Mouse (Mus musculus) heart, postnatal 0 days (tissue): ENCODE data around the gene Strip1. TPM values are rescaled to one million over a fixed set of nuclear protein-coding genes. Genes with fewer than 3 reads are reported as not detected.
A peak's percentile ranks its signal among the peaks of the same experiment; 100 is the strongest.

Experiments
- ATAC-seq: fragments of 200-750 bp; cut with Nextera tagmentation; 2 replicates; pipeline ENCODE4 v1.8.0; 2017; ENCODE audit warnings: low read depth, moderate number of reproducible peaks, moderate library complexity; ENCODE audit not compliant: insufficient read depth
- DNase-seq: peaks from one replicate; pipeline ENCODE4 v3.0.0-alpha.2; 2016; ENCODE audit warnings: low spot score
- H3K27ac ChIP-seq: fragments of 300-500 bp; sonication (generic); 2 replicates; pipeline ENCODE4 v1.5.1; 2014; ENCODE audit warnings: low read depth, mild to moderate bottlenecking
- H3K27me3 ChIP-seq: fragments of 300-500 bp; sonication (generic); 2 replicates; pipeline ENCODE4 v1.6.1; 2014; ENCODE audit warnings: low read length, mixed read lengths; ENCODE audit not compliant: control insufficient read depth, insufficient read depth
- H3K36me3 ChIP-seq: fragments of 300-500 bp; sonication (generic); replicated peaks from 2 replicates; pipeline ENCODE4 v1.6.1; 2014; ENCODE audit warnings: low read length, mixed read lengths; ENCODE audit not compliant: control insufficient read depth, insufficient read depth
- H3K4me1 ChIP-seq: fragments of 300-500 bp; sonication (generic); 2 replicates; pipeline ENCODE4 v1.6.1; 2014; ENCODE audit warnings: antibody characterized with exemption; ENCODE audit not compliant: control insufficient read depth, insufficient read depth
- H3K4me2 ChIP-seq: fragments of 300-500 bp; sonication (generic); 2 replicates; pipeline ENCODE4 v1.6.1; 2014; ENCODE audit warnings: low read depth, mild to moderate bottlenecking, low read length, moderate library complexity
- H3K4me3 ChIP-seq: fragments of 300-500 bp; sonication (generic); 2 replicates; pipeline ENCODE4 v1.5.1; 2014; ENCODE audit warnings: low read depth, low read length
- H3K9ac ChIP-seq: fragments of 300-500 bp; sonication (generic); replicated peaks from 2 replicates; pipeline ENCODE4 v1.6.1; 2014; ENCODE audit warnings: low read depth, low read length, mixed read lengths
- H3K9me3 ChIP-seq: fragments of 300-500 bp; sonication (generic); replicated peaks from 2 replicates; pipeline ENCODE4 v1.6.1; 2016; ENCODE audit warnings: low read length; ENCODE audit not compliant: control insufficient read depth
- CTCF ChIP-seq: IDR thresholded peaks from 2 replicates; pipeline ENCODE4 v1.5.1; 2016; ENCODE audit warnings: antibody characterized with exemption, control low read depth, low read depth
- EP300 ChIP-seq: IDR thresholded peaks from 2 replicates; pipeline ENCODE4 v1.6.1; 2016; ENCODE audit warnings: antibody characterized with exemption, low read depth
- WGBS: fragments of 180-500 bp; shearing (Covaris S2); extraction: QIAGEN DNeasy Blood & Tissue Kit; methylation state at CpG from one replicate; pipeline ENCODE4 v1.1.7; 2014; 5-methylcytosine and 5-hydroxymethylcytosine counted together
- polyA plus RNA-seq: library from polyadenylated mRNA; unstranded; fragments of >200 nt; fragmentation: Nextera tagmentation; extraction: Ambion mirVana; gene quantifications from 2 replicates; pipeline ENCODE4 v1.2.1, GENCODE M21; 2015
- total RNA-seq: library from RNA; depleted of rRNA; stranded (reverse); fragments of >200 nt; gene quantifications from 2 replicates; pipeline ENCODE4 v1.2.3, GENCODE M21; 2014; ENCODE audit warnings: low replicate concordance

The Strip1 gene
- total and polyA plus RNA-seq, 2 experiments from 2014 or later: 24.0 to 49.2 TPM

DNA sequence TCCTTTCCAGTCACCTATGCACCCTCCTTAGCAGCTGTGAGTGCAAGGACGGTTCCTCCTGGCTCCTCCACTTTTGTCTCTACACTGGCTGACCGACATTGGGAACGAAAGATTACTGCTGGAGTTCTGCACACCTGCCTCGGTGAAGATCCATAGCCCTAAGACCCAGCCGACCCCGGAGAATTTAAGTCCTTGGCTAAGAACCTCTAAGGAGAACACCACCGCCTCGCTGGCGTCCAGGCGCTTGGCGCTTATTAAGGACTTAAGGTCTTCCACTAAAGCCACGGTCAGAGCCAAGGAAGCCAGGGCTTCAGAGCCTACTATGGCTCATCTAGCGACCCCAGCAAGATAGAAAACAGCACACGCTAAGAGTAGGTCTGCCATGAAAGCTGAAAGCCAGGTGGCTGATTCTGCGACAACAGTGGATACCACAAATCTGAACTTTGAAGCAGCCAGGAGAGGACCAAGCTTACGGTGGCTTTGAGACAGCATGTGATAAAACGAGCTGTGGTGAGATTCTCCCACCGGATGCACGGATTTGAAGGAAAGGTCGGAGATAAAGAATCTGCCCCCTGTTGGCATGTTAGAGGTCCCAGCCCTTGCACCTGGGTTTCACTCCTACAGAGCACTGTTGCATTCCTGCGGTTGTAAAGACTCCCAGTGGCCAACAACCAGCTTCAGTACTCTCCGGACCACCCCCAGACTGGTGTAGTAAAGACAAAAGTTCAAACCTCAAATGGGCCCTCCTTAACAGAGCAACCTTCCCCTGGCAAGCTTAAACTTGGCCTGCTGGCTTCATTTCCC lies 33.7 kb downstream of the Strip1 start:
- H3K27me3 ChIP-seq: peaks cover 91% of the 10 kb centered on the region
- no peaks in the 10 kb centered on the region for H3K9me3 ChIP-seq
- H3K4me3 ChIP-seq: no peak overlapping the region
- TF ChIP-seq EP300 (no peak), CTCF (no peak)
- 18% methylated on average over 22 of the region's 22 CpGs for WGBS
- no peak overlapping the region for H3K27ac ChIP-seq
- DNase-seq (no peak), ATAC-seq (no peak)
- H3K4me1 ChIP-seq: no peaks in the 10 kb centered on the region
- no peak overlapping the region for H3K4me2 ChIP-seq
- H3K36me3 ChIP-seq: no peaks in the 10 kb centered on the region
- H3K9ac ChIP-seq: no peak overlapping the region

GRCm38 (mm10) chr3:107597134-107597533 lies 34.4 kb downstream of the Strip1 start:
- ATAC-seq: no peak
- TF ChIP-seq EP300 (no peak), CTCF (no peak)
- no peak overlapping the region for H3K4me2 ChIP-seq
- H3K9ac ChIP-seq: no peak overlapping the region
- no peak overlapping the region for H3K27ac ChIP-seq
- 4% methylated on average over 16 of the region's 24 CpGs for WGBS
- no peaks in the 10 kb centered on the region for H3K4me1 ChIP-seq
- peaks cover 98% of the 10 kb centered on the region for H3K27me3 ChIP-seq
- H3K36me3 ChIP-seq: no peaks in the 10 kb centered on the region
- no peak for DNase-seq
- no peaks in the 10 kb centered on the region for H3K9me3 ChIP-seq
- H3K4me3 ChIP-seq: 0 out of 2 replicates have a peak overlapping the region, but pooled peaks have one; percentile 39

GRCm38 (mm10) chr3:107596559-107596958 lies 34.9 kb downstream of the Strip1 start:
- TF ChIP-seq EP300: no peak
- no peak overlapping the region for H3K4me2 ChIP-seq
- DNase-seq: no peak
- H3K4me3 ChIP-seq: peak overlapping the region; percentile 39; the same call in 1 of the 2 replicates
- H3K27ac ChIP-seq: no peak overlapping the region
- H3K9me3 ChIP-seq: no peaks in the 10 kb centered on the region
- peaks cover 99% of the 10 kb centered on the region for H3K27me3 ChIP-seq
- H3K9ac ChIP-seq: no peak overlapping the region
- no peaks in the 10 kb centered on the region for H3K36me3 ChIP-seq
- under 1% methylated on average over 26 of the region's 26 CpGs for WGBS
- ATAC-seq: peak; percentile 11; the same call in 1 of the 2 replicates
- H3K4me1 ChIP-seq: no peaks in the 10 kb centered on the region

DNA sequence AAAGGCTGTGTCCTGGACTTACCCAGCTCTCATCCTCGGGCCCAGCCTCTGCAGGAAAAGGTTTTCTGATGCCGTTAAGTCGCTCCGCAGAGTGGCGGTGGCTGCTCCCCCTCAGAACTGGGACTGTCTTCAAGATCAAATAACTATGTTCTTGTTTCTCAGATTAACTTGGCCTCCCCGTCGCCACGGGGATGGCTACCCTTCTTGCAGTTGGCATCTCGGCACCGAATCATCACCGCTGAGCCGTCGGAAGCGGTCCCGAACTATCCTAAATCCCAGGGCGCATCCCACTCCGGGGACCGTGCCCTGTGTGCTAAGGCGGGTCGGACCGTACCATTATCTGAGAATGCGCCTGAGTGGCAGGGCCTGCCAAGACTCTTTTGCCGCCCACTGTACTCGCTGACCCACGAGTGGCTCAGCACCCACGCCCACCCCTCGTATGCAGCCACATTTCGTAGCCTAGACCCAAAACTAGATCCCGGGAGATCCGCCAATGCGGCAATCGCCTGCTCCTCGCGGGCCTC lies 35.5 kb downstream of the Strip1 start:
- WGBS: 2% methylated on average over 34 of the region's 34 CpGs
- TF ChIP-seq CTCF (no peak), EP300 (no peak)
- H3K4me2 ChIP-seq: no peak overlapping the region
- H3K4me3 ChIP-seq: peak overlapping the region; percentile 39; the same call in 1 of the 2 replicates
- no peak for DNase-seq
- ATAC-seq: 0 out of 2 replicates have a peak, but pooled peaks have one; percentile 3
- peaks cover 99% of the 10 kb centered on the region for H3K27me3 ChIP-seq
- H3K4me1 ChIP-seq: no peaks in the 10 kb centered on the region
- no peaks in the 10 kb centered on the region for H3K9me3 ChIP-seq
- H3K9ac ChIP-seq: no peak overlapping the region
- H3K36me3 ChIP-seq: no peaks in the 10 kb centered on the region
- no peak overlapping the region for H3K27ac ChIP-seq

- Histone ChIP-seq H3K9me3 (no peaks in the 10 kb centered on the region), H3K4me2 (peak overlapping the region; percentile 60), H3K9ac (no peak overlapping the region), H3K4me1 (no peaks in the 10 kb centered on the region), H3K27me3 (peaks cover 96% of the 10 kb centered on the region), H3K4me3 (peak overlapping the region; percentile 39), H3K36me3 (no peaks in the 10 kb centered on the region), H3K27ac (no peak overlapping the region)
- no peak for DNase-seq
- WGBS: under 1% methylated on average over 48 of the region's 50 CpGs
- no peak for TF ChIP-seq EP300
- no peak for TF ChIP-seq CTCF
- peak; percentile 24; the same call in 1 of the 2 replicates for ATAC-seq
Observed at GRCm38 (mm10) chr3:107595264-107595937, 36.1 kb downstream of the Strip1 start.
